Mouse (Mus musculus) bone marrow, adult 2 months (tissue): ENCODE data around the gene Stag2.

Source experiments
- CTCF ChIP-seq: fragments of 200-500 bp; IDR thresholded peaks from 2 replicates; pipeline ENCODE4 v1.5.1; 2011; ENCODE audit warnings: low read length, control low read depth; ENCODE audit not compliant: control insufficient read depth, insufficient read depth
- POLR2A ChIP-seq: fragments of 200-500 bp; IDR thresholded peaks from 2 replicates; pipeline ENCODE4 v1.6.1; 2011; ENCODE audit warnings: low read depth, mild to moderate bottlenecking, control low read depth, low read length, borderline replicate concordance; ENCODE audit not compliant: control insufficient read depth

DNA sequence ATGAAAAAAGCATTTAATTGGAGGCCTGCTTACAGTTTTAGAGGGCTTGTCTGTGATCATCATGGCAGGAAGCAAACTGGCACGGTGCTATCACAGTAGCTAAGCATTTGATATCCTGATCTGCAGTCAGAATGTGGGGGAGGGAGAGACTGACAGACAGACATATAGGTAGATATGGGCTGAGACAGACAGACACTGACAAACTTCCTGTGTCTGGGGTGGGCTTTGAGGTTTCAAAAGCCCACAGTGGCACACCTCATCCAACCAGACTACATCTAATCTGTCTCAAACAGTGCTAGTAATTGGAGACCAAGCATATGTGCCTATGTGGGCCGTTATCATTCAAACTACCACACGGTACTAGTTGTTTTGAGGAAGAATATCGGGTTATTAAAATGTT is 53.4 kb downstream of the Stag2 start:
- no peak for TF ChIP-seq CTCF
- no peak for TF ChIP-seq POLR2A
